Mouse (Mus musculus) embryo, embryonic 11.5 days (tissue): ENCODE measurements around the gene Rmdn3.

Source experiments
- DNase-seq: peaks from one replicate; pipeline ENCODE4 v3.0.0-alpha.2; 2012; ENCODE audit warnings: low read depth, low spot score

The Rmdn3 gene

GRCm38 (mm10) chr2:119101552-119101951 is 55.3 kb downstream of the Rmdn3 start:
- no peak for DNase-seq
